Mouse (Mus musculus) gastrocnemius, postnatal 14 days (tissue): Measurements from ENCODE around the gene Gm10840. TPM values are rescaled to one million over a fixed set of nuclear protein-coding genes. Genes with fewer than 3 reads are reported as not detected.
A peak's percentile ranks its signal among the peaks of the same experiment; 100 is the strongest.
"Not testable (repeated sequence)": the region's sequence is repeated elsewhere in the genome, so short reads cannot be mapped to it uniquely, and the experiment has no call there.

Source experiments
- DNase-seq: peaks from one replicate; pipeline ENCODE4 v3.0.0; 2021; ENCODE audit warnings: mixed read lengths
- intact Hi-C: fragments of 180-260 bp; cut with DNase I; formaldehyde crosslinking; loops from one replicate; pipeline ENCODE4 v1.15.1; 2025; ENCODE audit warnings: low total_unique reads
- total RNA-seq, 2 experiments: library from RNA; stranded (reverse); gene quantifications; 2 replicates each; pipeline ENCODE4 v1.2.3; 2021

The Gm10840 gene
- total RNA-seq, 2 experiments from 2014 or later = not detected

DNA sequence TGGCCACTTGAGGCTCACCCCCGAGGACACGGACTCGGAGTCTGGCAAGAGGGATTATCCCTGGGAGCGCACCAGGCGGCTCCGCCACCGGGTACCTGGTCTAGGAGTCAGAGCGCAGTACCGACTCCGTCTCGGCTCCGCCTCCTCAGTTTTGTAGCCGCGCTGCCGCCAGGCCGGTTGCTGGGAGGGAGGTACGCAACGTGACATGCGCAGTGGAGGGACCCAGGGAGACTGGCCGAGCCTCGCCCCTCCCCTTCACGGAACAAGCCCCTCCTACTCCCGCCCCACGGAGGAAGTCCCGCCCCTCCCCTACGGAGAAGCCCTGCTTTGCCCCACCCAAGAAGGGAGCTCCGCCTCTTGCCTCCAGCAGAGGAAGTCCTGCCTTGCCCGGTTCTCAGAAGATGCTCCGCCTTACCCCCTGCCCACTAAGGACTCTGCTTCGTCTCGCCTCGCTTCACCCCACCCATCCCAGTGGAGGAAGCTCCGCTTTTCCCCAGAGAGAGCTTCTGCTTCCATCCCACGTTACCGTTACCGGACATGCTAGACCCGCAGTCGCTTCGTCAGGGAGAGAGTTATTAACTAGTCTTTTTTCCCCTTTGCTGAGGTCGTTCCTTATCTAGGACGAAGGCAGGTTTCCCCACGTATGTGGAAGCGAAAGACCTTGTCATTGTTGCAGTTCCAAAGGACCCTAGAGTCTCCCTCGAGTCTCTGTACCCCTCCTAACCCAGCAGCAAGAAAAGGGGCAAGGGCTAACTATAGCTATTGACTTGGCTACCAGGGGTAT is 32.9 kb downstream of the Gm10840 start:
- intact Hi-C loops = no loop called here
- DNase-seq = peak; percentile 98

DNA sequence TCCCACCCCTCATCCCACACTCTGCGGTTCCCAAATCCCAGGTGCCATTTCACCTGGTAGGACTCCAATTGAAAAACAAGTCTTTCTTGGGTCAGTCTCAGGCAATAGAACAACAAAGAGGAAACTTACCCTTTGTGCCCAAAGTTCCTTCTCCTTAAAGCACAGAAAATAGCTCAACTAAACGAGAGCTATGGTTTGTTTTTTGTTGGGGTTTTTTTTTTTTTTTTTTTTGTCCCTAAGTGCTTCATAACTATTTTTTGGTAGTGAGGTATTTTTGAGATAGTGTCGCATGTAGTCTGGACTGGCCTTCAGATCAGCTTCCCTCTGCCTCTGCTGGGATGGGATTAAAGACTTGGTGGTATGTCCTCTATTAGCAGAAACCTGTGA is 33.5 kb downstream of the Gm10840 start:
- intact Hi-C loops = no loop called here

DNA sequence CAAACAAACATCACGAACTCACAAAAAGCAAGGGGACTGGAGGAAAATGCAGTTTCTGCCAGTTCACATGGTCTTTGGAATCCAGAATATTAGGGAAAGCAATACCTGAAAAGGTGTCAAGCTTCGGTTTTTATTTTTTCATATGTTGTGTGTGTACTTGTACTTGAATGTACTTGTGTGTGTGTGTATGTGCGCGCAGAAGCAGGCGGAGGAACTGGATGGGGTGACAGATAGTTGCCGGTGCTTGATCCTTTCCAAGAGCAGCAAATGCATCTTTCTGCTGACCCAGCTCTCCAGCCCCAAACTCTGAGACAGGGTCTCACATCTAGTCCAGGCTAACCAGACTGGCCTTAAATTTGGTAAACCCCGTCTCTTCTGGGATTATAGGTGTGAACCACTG is 34.2 kb downstream of the Gm10840 start:
- DNase-seq = no peak
- intact Hi-C loops = no loop called here

More for the DNA sequence above, 33.5 kb downstream of the Gm10840 start:
- DNase-seq = no peak

- intact Hi-C loops = no loop called here
- DNase-seq = no peak
These were observed 34.7 kb downstream of the Gm10840 start for GRCm38 (mm10) chr11:106195341-106195740.

- intact Hi-C loops = no loop called here
- DNase-seq = no peak
These were observed 37.6 kb downstream of the Gm10840 start for GRCm38 (mm10) chr11:106198277-106198676.

- intact Hi-C loops, DNase-seq: not testable (repeated sequence)
These were observed 39.3 kb downstream of the Gm10840 start for GRCm38 (mm10) chr11:106199997-106200396.

DNA sequence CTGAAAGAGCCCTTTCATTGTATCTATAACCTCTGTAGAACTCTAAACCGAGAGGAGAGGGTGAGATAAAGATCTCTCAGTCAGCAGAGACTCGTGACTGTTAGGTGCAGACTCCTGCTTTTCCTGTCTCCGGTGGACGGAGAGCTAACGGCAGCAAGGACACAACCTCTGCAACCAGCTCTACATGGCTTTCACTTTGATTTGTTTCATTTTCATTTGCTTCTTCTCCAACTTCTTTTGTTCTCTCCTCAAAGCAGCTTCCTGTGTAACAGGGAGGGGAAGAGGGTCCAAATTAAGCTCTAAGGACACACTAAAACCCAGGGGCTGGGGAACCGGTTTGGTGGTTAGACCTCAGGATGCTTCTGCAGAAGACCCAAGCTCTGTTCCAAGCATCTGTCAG is 40.1 kb downstream of the Gm10840 start:
- intact Hi-C loops = no loop called here
- no peak for DNase-seq

- intact Hi-C loops = no loop called here
- no peak for DNase-seq
These were observed 40.9 kb downstream of the Gm10840 start for GRCm38 (mm10) chr11:106201337-106202122.

- intact Hi-C loops = no loop called here
- no peak for DNase-seq
These were observed 41.4 kb downstream of the Gm10840 start, which contains the start of gene Strada for GRCm38 (mm10) chr11:106202123-106202465. Strada (minus strand) TSS chr11:106202168.

Other genes starting within 250 kb of the Gm10840 start
- 1 to 10 TPM; 6.4 to 8.2 TPM for gene Cyb561, start 207.5 kb upstream of the Gm10840 start, total RNA-seq
- gene Ace, start 192.9 kb upstream of the Gm10840 start, total RNA-seq = 10 to 100 TPM; 46.2 to 48.3 TPM
- not detected for gene Ace3, start 166.2 kb upstream of the Gm10840 start, total RNA-seq
- gene Kcnh6, start 152.7 kb upstream of the Gm10840 start, total RNA-seq = not detected
- 10 to 100 TPM; 31.4 to 34.0 TPM for gene Dcaf7, start 124.0 kb upstream of the Gm10840 start, total RNA-seq
- gene Taco1, start 94.8 kb upstream of the Gm10840 start, total RNA-seq = 10 to 100 TPM; 38.8 to 42.5 TPM
- gene Map3k3, start 76.2 kb upstream of the Gm10840 start, total RNA-seq = 10 to 100 TPM; 22.1 to 22.7 TPM
- gene Limd2, start within 50 bp of the Gm10840 start, total RNA-seq = 1 to 10 TPM; 5.9 to 8.6 TPM
- gene Strada, start 41.3 kb downstream of the Gm10840 start, total RNA-seq = 10 to 100 TPM; 13.0 to 15.3 TPM
- 10 to 100 TPM; 62.1 to 69.8 TPM for gene Ccdc47, start 55.5 kb downstream of the Gm10840 start, total RNA-seq
- gene Ddx42, start 56.1 kb downstream of the Gm10840 start, total RNA-seq = 10 to 100 TPM; 22.5 to 24.8 TPM
- 10 to 100 TPM; 22.0 to 25.0 TPM for gene Ftsj3, start 95.2 kb downstream of the Gm10840 start, total RNA-seq
- 100 to 1,000 TPM; 133 to 137 TPM for gene Psmc5, start 95.3 kb downstream of the Gm10840 start, total RNA-seq
- 10 to 100 TPM; 20.3 to 22.6 TPM for gene Smarcd2, start 112.1 kb downstream of the Gm10840 start, total RNA-seq
- gene Tcam1, start 115.8 kb downstream of the Gm10840 start, total RNA-seq = under 1 TPM; 0.07 to 0.12 TPM
- gene Gh, start 141.0 kb downstream of the Gm10840 start, total RNA-seq = not detected
- 1 to 10 TPM; 1.0 to 1.1 TPM for gene Cd79b, start 153.9 kb downstream of the Gm10840 start, total RNA-seq
- gene Scn4a, start 192.4 kb downstream of the Gm10840 start, total RNA-seq = 100 to 1,000 TPM; 178 to 181 TPM
- gene Prr29, start 204.6 kb downstream of the Gm10840 start, total RNA-seq = 10 to 100 TPM; 11.8 to 13.1 TPM
- 10 to 100 TPM; 11.7 to 12.2 TPM for gene Icam2, start 227.2 kb downstream of the Gm10840 start, total RNA-seq